Mouse (Mus musculus) midbrain, embryonic 14.5 days (tissue): ENCODE measurements around the gene Tcf7l2. TPM values are rescaled to one million over a fixed set of nuclear protein-coding genes. Genes with fewer than 3 reads are reported as not detected.

Source experiments
- ATAC-seq: fragments of 200-750 bp; cut with Nextera tagmentation; 2 replicates; pipeline ENCODE4 v1.8.0; 2017; ENCODE audit warnings: moderate number of reproducible peaks, moderate library complexity; ENCODE audit not compliant: low FRiP score, low TSS enrichment
- DNase-seq: peaks from one replicate; pipeline ENCODE4 v3.0.0-alpha.2; 2015
- H3K27ac ChIP-seq: fragments of 300-500 bp; sonication (generic); replicated peaks from 2 replicates; pipeline ENCODE4 v1.5.1; 2014; ENCODE audit warnings: mild to moderate bottlenecking, low read depth, low read length, moderate library complexity
- H3K27me3 ChIP-seq: fragments of 300-500 bp; sonication (generic); 2 replicates; pipeline ENCODE4 v1.6.1; 2014; ENCODE audit warnings: low read length, control low read depth, mixed read lengths; ENCODE audit not compliant: control insufficient read depth, insufficient read depth
- H3K36me3 ChIP-seq: fragments of 300-500 bp; sonication (generic); 2 replicates; pipeline ENCODE4 v1.6.1; 2014; ENCODE audit warnings: low read length, control low read depth; ENCODE audit not compliant: control insufficient read depth, insufficient read depth
- H3K4me1 ChIP-seq: fragments of 300-500 bp; sonication (generic); 2 replicates; pipeline ENCODE4 v1.6.1; 2014; ENCODE audit warnings: mild to moderate bottlenecking, antibody characterized with exemption, low read length, control low read depth; ENCODE audit not compliant: control insufficient read depth, insufficient read depth
- H3K4me2 ChIP-seq: fragments of 300-500 bp; sonication (generic); 2 replicates; pipeline ENCODE4 v1.6.1; 2014; ENCODE audit warnings: mild to moderate bottlenecking, low read length, moderate library complexity
- H3K4me3 ChIP-seq: fragments of 300-500 bp; sonication (generic); replicated peaks from 2 replicates; pipeline ENCODE4 v1.5.1; 2014; ENCODE audit warnings: low read depth, low read length
- H3K9ac ChIP-seq: fragments of 300-500 bp; sonication (generic); replicated peaks from 2 replicates; pipeline ENCODE4 v1.6.1; 2014; ENCODE audit warnings: mild to moderate bottlenecking, low read length, moderate library complexity
- H3K9me3 ChIP-seq: fragments of 300-500 bp; sonication (generic); 2 replicates; pipeline ENCODE4 v1.6.1; 2016; ENCODE audit warnings: low read length, control low read depth, mixed read lengths; ENCODE audit not compliant: control insufficient read depth
- WGBS: fragments of 180-500 bp; shearing (Covaris S2); extraction: QIAGEN DNeasy Blood & Tissue Kit; methylation state at CpG from one replicate; pipeline ENCODE4 v1.1.7; 2014; 5-methylcytosine and 5-hydroxymethylcytosine counted together
- polyA plus RNA-seq: library from polyadenylated mRNA; unstranded; fragments of >200 nt; fragmentation: Nextera tagmentation; extraction: Ambion mirVana; gene quantifications from 2 replicates; pipeline ENCODE4 v1.2.1, GENCODE M21; 2014

Tcf7l2 gene
- polyA plus RNA-seq, 1 experiment from 2014 or later = 768 TPM

GRCm38 (mm10) chr19:55825951-55826507, 84.4 kb downstream of the Tcf7l2 start:
- DNase-seq (no peak), ATAC-seq (no peak)
- no peak overlapping the region for H3K9ac ChIP-seq
- peaks cover 14% of the 10 kb centered on the region for H3K4me1 ChIP-seq
- WGBS = 76% methylated on average over 10 of the region's 10 CpGs
- H3K4me2 ChIP-seq = no peak overlapping the region
- H3K36me3 ChIP-seq = 0 out of 2 replicates have a peak, but pooled peaks cover 4% of the 10 kb centered on the region
- H3K27ac ChIP-seq = no peak overlapping the region
- H3K27me3 ChIP-seq = no peaks in the 10 kb centered on the region
- no peaks in the 10 kb centered on the region for H3K9me3 ChIP-seq
- no peak overlapping the region for H3K4me3 ChIP-seq

DNA sequence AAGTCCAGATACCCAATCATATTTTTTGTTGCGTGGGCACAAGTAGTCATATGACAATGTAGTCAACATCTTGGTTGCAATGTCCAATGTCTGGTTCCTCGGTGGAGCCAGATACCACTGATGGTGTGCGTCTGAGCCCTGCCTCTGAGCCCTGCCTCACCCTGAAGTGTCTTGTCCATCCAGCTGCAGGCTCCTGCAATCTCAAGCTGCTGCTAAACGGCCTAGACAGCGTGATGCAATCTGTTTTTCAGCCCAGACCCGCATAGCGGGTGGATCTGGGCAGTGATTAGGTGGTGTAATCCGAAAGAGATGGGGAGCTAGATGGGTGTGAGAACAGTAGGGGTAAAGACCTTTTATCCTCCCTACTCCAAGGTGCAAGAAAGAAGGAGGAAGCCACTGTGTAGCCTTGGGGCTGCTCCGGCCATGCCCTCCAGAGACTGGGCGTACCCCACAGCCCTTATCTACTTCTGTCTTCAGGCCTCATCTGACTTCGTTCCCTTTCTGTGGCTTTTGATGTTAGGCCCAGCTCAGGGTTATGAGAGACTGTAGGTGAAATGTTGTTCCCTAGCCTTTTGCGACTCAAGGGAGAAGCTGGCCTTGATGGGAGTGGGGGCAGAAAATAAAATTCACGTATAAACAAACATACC, 86.1 kb downstream of the Tcf7l2 start:
- Histone ChIP-seq H3K4me3 (no peak overlapping the region), H3K9me3 (no peaks in the 10 kb centered on the region), H3K27ac (no peak overlapping the region), H3K36me3 (no peaks in the 10 kb centered on the region), H3K9ac (no peak overlapping the region), H3K27me3 (no peaks in the 10 kb centered on the region), H3K4me2 (no peak overlapping the region), H3K4me1 (peaks cover 14% of the 10 kb centered on the region)
- no peak for DNase-seq
- no peak for ATAC-seq
- WGBS = 85% methylated on average over 13 of the region's 13 CpGs

GRCm38 (mm10) chr19:55830976-55831559, 89.4 kb downstream of the Tcf7l2 start:
- no peak for DNase-seq
- 84% methylated on average over 9 of the region's 9 CpGs for whole genome bisulfite sequencing
- Histone ChIP-seq H3K9ac (no peak overlapping the region), H3K4me1 (peaks cover 6% of the 10 kb centered on the region), H3K27me3 (no peaks in the 10 kb centered on the region), H3K4me2 (no peak overlapping the region), H3K36me3 (no peaks in the 10 kb centered on the region), H3K9me3 (no peaks in the 10 kb centered on the region), H3K4me3 (no peak overlapping the region), H3K27ac (no peak overlapping the region)
- no peak for ATAC-seq

DNA sequence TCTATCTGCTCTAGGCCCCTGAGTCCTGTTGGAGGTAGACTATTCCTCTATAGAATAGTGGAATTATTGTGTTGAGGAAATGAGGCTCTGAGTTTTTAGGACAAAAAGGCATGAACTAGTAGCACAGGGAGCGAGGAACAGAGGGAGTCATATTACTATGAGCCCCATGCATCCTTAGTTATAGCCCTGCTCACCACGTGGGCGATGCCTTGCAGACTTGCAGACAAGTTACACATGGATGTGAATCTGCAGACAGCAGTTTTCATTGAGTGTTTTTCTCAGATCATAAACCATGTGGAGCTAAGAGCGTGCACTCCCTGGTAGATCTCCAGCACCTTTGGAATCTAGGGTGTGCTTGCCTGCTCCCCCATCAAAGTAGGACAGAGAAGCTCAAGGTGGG, 90.5 kb downstream of the Tcf7l2 start:
- H3K4me2 ChIP-seq = no peak overlapping the region
- no peaks in the 10 kb centered on the region for H3K9me3 ChIP-seq
- no peaks in the 10 kb centered on the region for H3K36me3 ChIP-seq
- no peaks in the 10 kb centered on the region for H3K27me3 ChIP-seq
- no peak overlapping the region for H3K27ac ChIP-seq
- DNase-seq = no peak
- WGBS = 86% methylated on average over 4 of the region's 4 CpGs
- no peak for ATAC-seq
- H3K9ac ChIP-seq = no peak overlapping the region
- no peak overlapping the region for H3K4me3 ChIP-seq
- peaks cover 10% of the 10 kb centered on the region for H3K4me1 ChIP-seq

DNA sequence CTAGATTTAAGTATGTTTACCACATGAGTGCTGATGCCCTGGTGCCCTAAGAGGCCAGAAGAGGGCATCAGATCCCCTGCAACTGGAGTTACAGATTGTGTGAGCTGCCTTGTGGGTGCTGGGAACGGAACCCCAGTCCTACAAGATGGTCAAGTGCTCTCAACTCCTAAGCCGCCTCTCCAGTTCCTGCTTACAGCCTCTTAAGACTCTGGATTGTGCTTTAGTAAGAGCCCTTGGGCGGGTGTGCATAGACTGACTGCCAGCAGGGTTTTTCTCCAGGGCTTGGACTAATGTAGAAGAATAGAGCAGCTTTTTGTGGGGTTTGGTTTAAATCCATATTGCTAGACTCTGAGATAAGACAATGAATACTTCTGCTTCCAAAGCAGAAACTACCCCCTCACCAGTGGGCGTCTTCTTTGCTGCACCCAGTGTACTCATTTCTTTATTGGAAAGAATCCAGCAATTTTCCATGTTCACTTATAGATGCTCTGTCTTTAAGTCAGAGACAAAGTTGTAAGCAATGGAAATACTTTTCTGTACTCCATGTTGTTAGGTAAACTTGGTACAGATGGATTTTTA, 92.3 kb downstream of the Tcf7l2 start:
- DNase-seq = no peak
- peaks cover 22% of the 10 kb centered on the region for H3K4me1 ChIP-seq
- H3K4me3 ChIP-seq = no peak overlapping the region
- H3K27ac ChIP-seq = no peak overlapping the region
- H3K9me3 ChIP-seq = no peaks in the 10 kb centered on the region
- 97% methylated on average over 4 of the region's 4 CpGs for WGBS
- H3K9ac ChIP-seq = no peak overlapping the region
- H3K36me3 ChIP-seq = no peaks in the 10 kb centered on the region
- H3K4me2 ChIP-seq = no peak overlapping the region
- ATAC-seq = no peak
- H3K27me3 ChIP-seq = no peaks in the 10 kb centered on the region

- ATAC-seq (0 out of 2 replicates have a peak, but pooled peaks have one; percentile 27), DNase-seq (no peak)
- no peak overlapping the region; the same call in 1 of the 2 replicates for H3K4me2 ChIP-seq
Observed at GRCm38 (mm10) chr19:55836930-55837687, 95.5 kb downstream of the Tcf7l2 start.

DNA sequence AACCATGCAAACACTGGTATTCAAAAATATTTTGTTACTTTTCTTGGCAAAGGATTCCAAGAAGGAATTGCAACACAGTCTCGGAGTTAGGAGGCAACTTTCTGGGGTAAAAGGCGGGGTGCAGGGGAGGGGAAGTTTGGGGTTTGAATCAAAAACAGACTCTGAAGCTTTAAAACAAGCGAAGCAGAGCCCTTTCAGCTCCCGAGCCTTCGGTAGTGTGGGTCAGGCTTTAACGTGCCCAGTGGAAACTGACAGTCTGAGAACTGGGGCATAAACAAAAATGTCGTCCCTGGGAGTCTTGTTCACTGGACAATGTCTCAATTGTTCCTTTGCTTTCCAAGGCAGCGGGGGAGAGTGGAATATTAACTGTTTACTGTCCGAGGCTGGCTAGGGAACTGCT, 96.3 kb downstream of the Tcf7l2 start:
- DNase-seq (peak; percentile 73), ATAC-seq (no peak; the same call in 1 of the 2 replicates)
- peak overlapping the region; percentile 33 for H3K4me2 ChIP-seq
- no peak overlapping the region for H3K4me3 ChIP-seq
- no peaks in the 10 kb centered on the region for H3K27me3 ChIP-seq
- no peaks in the 10 kb centered on the region for H3K36me3 ChIP-seq
- 2% methylated on average over 9 of the region's 9 CpGs for WGBS
- no peaks in the 10 kb centered on the region for H3K9me3 ChIP-seq
- peaks cover 37% of the 10 kb centered on the region for H3K4me1 ChIP-seq
- H3K9ac ChIP-seq = no peak overlapping the region
- 0 out of 2 replicates have a peak overlapping the region, but pooled peaks have one; percentile 37 for H3K27ac ChIP-seq

More at GRCm38 (mm10) chr19:55836930-55837687, 95.5 kb downstream of the Tcf7l2 start:
- peak overlapping the region; percentile 49; the same call in 1 of the 2 replicates for H3K27ac ChIP-seq
- H3K4me3 ChIP-seq = no peak overlapping the region
- H3K4me1 ChIP-seq = peaks cover 37% of the 10 kb centered on the region
- H3K9me3 ChIP-seq = no peaks in the 10 kb centered on the region
- no peaks in the 10 kb centered on the region for H3K36me3 ChIP-seq
- no peak overlapping the region for H3K9ac ChIP-seq
- no peaks in the 10 kb centered on the region for H3K27me3 ChIP-seq
- 66% methylated on average over 5 of the region's 5 CpGs for WGBS

- H3K4me3 ChIP-seq = no peak overlapping the region
- H3K4me2 ChIP-seq = peak overlapping the region; percentile 33
- peak overlapping the region; percentile 55; the same call in 1 of the 2 replicates for H3K27ac ChIP-seq
- H3K9ac ChIP-seq = no peak overlapping the region
- no peaks in the 10 kb centered on the region for H3K36me3 ChIP-seq
- 34% methylated on average over 5 of the region's 5 CpGs for WGBS
- peaks cover 37% of the 10 kb centered on the region for H3K4me1 ChIP-seq
- H3K9me3 ChIP-seq = no peaks in the 10 kb centered on the region
- ATAC-seq = no peak
- no peaks in the 10 kb centered on the region for H3K27me3 ChIP-seq
- DNase-seq = no peak
Observed at GRCm38 (mm10) chr19:55838389-55839035, 96.9 kb downstream of the Tcf7l2 start.
